Mouse (Mus musculus) monocyte, adult 2 months (primary cell): ENCODE measurements around the gene Fance.
A peak's percentile ranks its signal among the peaks of the same experiment; 100 is the strongest.

Experiments used
- DNase-seq, 2 experiments: peaks; one replicate each; pipeline ENCODE4 v3.0.0; 2022; ENCODE audit warnings: low spot score in 2 of 2, low read depth in 1 of 2

Gene Fance

DNA sequence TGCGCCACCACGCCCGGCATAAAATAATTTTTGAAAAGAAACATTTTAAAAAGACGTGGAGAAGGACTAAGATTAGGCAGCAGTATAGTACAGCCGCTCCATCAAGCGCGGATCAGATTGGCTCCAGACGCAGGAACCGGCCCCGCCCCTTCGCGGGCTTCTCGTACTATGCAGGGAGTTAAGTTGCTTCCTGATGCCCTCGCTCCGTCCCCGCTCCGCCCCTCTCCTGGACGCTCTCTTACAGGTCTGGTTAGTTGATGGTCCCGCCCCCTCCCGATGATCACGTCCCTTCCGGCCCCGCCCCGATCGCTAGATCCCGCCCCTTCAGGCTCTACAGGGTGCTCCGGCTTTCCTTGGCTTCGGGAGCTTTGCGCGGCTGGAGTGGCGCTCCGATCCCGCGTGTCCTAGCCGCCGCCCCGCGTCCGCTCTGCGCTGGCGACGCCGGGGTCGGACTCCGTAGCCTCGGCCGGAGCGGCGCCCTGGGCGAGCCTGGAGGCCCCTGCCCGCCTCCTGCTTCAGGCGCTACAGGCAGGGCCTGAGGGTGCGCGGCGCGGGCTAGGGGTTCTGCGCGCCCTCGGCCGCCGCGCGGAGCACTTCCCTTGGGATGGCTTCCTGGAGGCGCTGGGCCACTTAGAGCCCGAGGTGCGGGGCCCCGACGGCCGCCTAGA lies at the start of gene Fance:
Fance (plus strand) TSS at position 308 of the 668 bp plus-strand sequence.
- DNase-seq, result peak; percentile 83 to 84

DNA sequence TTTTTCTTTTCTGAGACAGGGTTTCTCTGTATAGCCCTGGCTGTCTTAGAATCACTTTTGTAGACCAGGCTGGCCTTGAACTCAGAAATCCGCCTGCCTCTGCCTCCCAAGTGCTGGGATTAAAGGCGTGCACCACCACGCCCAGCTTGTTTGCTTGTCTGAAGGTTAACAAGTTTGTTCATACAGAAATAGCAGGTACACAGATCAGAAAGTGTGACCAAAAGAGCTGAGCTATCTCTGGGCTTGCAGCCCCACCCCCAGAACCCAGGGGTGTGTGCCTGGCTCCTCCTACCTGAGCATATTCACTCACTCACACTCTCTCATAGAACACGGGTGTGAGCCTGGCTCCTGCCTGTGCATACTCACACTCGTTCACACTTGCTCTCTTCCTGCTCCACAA lies 46.1 kb upstream of the Fance start:
- DNase-seq, result no peak

- DNase-seq, result no peak
Observed at GRCm38 (mm10) chr17:28270165-28270564, 43.2 kb upstream of the Fance start.

GRCm38 (mm10) chr17:28271537-28272266 lies 41.6 kb upstream of the Fance start:
- DNase-seq, result no peak

GRCm38 (mm10) chr17:28272281-28272680 lies 41.0 kb upstream of the Fance start:
- DNase-seq, result no peak

DNA sequence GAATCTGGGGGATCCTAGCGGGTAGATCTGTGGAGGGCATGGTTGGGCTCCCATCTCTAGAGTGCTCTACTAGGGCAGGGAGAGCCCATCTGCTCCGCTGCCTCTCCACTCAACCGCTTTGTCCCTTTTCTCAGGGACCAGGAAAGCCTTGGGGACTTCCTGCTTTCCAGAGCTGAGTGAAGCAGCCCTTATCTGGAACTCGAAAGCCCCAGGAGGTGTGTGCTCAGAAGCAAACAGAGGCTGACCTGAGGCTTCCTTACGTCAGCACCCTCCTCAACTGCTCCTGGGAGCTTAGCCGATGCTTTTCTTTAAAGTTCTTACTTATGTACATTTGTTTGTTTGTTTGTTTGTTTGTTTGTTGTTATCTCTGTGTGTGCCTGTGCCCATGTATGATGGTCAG lies 40.5 kb upstream of the Fance start:
- DNase-seq, result no peak

GRCm38 (mm10) chr17:28274739-28275138 lies 38.6 kb upstream of the Fance start:
- DNase-seq, result no peak

GRCm38 (mm10) chr17:28277226-28277625 lies 36.1 kb upstream of the Fance start:
- DNase-seq, result no peak

GRCm38 (mm10) chr17:28277721-28278120 lies 35.6 kb upstream of the Fance start:
- no peak for DNase-seq

DNA sequence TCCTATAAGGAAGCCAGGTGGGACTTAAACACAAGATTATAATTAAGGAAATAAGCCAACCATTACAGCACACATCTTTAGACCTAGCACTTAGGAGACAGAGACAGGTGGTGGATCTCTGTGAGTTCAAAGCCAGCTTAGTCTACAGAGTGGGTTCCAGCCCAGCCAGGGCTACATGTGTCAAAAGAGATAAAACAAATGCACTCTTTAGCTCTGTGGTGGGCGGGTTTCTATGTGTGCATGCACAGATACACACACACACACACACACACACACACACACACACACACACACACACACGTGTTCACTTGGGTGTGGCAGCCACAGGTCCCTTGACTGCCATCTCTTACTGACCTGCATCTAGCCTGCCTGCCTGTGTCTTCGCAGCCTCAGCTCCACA lies 35.2 kb upstream of the Fance start:
- DNase-seq, result no peak

DNA sequence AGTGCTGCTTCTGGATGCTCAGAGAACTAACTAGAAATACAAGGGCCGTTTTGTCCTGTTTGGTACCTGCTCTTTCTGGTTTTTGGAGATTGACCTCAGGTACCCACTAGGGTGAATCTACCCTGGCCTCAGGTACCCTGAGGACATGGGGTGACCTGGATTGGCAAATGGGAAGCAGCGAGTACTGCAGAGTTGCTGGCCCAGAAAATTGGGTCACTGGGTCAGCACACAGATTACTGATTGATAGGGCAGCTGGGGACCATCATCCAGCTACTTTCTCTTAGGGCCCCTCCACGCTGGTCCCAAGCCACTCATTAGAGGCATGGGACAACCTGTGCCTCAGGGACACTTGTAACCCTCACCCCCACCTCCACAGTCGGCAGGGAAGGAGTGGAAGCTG lies 34.1 kb upstream of the Fance start:
- DNase-seq, result no peak

GRCm38 (mm10) chr17:28279780-28280422 lies 33.4 kb upstream of the Fance start:
- no peak for DNase-seq

- DNase-seq, result no peak
Observed at GRCm38 (mm10) chr17:28280423-28280800, 32.9 kb upstream of the Fance start.

DNA sequence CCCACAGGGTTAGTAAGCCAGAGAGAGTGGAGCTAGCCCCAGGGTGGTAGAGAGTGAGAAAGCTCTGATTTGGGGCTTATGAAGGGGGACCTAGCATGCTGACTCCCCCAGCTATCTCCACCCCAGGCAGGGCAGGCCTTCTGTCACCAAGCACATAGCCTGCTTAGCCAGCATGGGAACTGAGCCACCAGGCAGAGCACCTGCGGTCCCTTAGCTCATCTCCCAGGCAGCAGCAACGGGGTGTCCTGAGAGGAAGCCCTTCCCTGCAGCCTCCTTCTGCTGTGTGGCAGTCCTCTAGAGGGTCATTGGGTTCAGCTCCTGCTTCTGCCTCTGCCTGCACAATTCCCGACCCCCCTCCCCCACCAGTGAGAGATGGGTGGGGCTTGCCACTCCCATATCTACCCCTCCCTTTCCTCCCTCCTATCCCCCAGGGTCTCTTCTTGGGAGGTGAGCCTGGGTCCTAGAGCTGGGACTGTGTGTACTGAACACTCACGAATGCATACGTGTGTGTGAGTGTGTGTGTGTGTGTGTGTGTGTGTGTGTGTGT lies 32.4 kb upstream of the Fance start:
- no peak for DNase-seq

DNA sequence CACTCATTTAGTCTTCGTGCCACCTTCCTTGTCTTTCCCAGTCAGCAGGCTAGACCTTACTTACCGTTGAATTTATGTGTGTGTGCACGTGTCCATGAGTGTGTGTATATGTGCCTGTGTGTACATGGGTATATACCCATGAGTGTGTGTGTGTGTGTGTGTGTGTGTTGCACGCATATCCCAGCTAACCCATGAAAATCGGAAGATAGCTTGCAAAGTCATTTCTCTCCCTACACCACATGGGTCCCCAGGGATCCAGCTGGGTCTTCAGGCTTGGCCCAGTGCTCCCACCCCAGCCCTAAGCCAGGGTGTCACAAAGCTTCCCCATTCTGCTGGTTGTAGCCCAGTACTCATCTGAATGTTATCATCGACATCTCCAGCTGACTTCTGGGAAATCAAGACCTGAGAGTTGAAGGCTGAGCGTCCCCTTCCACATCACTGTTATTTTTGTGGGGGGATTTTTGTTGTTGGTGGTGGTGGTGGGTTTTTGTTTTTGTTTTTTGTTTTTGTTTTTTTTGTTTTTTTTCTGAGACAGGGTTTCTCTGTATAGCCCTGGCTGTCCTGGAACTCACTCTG lies 31.4 kb upstream of the Fance start:
- DNase-seq, result no peak

DNA sequence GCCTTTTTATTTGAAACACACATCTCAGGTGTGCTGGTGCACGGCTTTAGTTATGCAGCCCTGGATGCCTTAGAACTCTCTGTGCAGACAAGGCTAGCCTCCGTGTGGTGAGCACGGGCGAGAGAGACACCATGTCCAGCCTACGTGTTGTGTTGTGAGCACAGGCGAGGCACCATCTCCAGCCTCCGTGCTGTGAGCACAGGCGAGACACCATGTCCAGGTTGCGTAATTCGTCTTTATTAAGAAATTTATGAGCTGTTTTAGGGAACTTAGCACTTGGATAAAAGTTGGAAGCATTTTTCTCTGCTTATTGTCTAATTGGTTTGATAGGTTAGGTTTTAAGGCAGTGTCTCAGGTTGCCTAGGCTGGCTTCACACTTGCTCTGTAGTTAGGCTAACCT lies 30.1 kb upstream of the Fance start:
- no peak for DNase-seq

DNA sequence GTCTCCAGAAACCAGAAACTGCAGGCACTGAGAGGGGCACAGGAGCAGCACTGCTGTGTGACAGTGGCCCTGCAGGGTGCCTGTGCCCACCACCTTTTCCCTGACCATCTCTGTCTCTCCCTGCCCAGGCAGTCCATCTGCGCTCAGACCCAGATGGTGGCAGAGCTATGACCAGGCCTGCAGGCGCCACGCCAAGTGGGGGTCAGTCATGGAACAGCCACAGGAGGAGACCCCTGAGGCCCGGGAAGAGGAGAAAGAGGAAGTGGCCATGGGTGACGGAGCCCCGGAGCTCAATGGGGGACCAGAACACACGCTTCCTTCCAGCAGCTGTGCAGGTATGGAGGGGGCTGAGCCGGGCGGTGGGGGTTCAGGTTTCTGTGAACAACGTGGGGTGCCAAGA lies 27.2 kb upstream of the Fance start:
- no peak for DNase-seq

DNA sequence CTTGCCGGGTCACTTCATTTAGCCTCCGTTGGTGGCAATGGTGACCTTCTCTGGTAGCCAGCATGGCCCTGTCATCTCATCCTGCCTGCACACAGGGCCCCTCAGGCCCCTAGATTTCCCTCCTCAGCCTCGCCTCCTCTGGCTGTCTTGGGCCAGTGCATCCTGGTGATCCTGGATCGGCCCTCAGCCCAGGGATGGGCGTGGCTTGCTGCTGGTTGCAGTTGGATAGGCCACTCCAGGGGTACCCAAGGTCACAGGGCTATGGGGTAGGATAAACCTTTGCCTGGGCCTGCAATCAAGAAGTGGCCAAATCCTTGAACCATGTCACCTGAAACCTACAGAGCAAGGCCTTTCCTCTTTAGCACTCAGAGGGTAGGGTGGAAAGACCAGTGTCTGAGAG lies 26.4 kb upstream of the Fance start:
- DNase-seq, result no peak

GRCm38 (mm10) chr17:28287578-28287977 lies 25.7 kb upstream of the Fance start:
- DNase-seq, result no peak

- DNase-seq, result no peak
Observed at GRCm38 (mm10) chr17:28287980-28288379, 25.3 kb upstream of the Fance start.

GRCm38 (mm10) chr17:28290262-28290661 lies 23.1 kb upstream of the Fance start:
- DNase-seq, result no peak

DNA sequence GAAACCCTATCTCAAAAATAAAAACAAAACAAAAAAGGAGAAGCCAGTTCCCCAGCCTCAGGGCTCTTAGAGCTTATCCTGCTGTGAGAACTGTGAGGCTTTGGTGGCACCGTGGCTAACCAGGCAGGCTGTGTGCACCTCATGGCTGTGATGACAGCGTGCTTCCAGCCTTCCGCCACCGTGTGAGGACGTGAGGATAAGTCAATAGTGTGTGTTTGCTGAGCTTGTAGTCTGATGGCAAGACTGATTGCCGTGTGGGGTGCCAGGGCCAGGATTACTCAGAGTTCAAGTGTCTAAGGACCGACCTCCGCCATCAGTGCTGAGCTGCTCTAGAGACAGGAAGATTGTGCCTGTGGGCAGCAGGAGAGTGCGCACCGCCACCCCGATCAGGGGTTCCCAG lies 22.6 kb upstream of the Fance start:
- no peak for DNase-seq
